Mouse (Mus musculus): ENCODE measurements around the gene Apbb2.

The Apbb2 gene

GRCm38 (mm10) chr5:66518411-66519006, 100.1 kb downstream of the Apbb2 start:
- no peak for DNase-seq (ENCODE audit: low spot score in 2 of 2)

- no peak for DNase-seq (ENCODE audit: low spot score in 2 of 2)
Measured at GRCm38 (mm10) chr5:66517503-66517902, 101.1 kb downstream of the Apbb2 start.

GRCm38 (mm10) chr5:66516311-66516710, 102.3 kb downstream of the Apbb2 start:
- no peak for DNase-seq (ENCODE audit: low spot score in 2 of 2)

GRCm38 (mm10) chr5:66515271-66515670, 103.3 kb downstream of the Apbb2 start:
- DNase-seq (ENCODE audit: low spot score in 2 of 2): no peak

- DNase-seq (ENCODE audit: low spot score in 2 of 2): no peak
Measured at GRCm38 (mm10) chr5:66514659-66515058, 103.9 kb downstream of the Apbb2 start.

GRCm38 (mm10) chr5:66513412-66513811, 105.2 kb downstream of the Apbb2 start:
- no peak for DNase-seq (ENCODE audit: low spot score in 2 of 2)

GRCm38 (mm10) chr5:66512519-66512918, 106.1 kb downstream of the Apbb2 start:
- DNase-seq (ENCODE audit: low spot score in 2 of 2): no peak

- DNase-seq (ENCODE audit: low spot score in 2 of 2): no peak
Measured at GRCm38 (mm10) chr5:66510716-66511115, 107.9 kb downstream of the Apbb2 start.

- no peak for DNase-seq (ENCODE audit: low spot score in 2 of 2)
Measured at GRCm38 (mm10) chr5:66509151-66509550, 109.4 kb downstream of the Apbb2 start.

- DNase-seq (ENCODE audit: low spot score in 2 of 2): no peak
Measured at GRCm38 (mm10) chr5:66505578-66505977, 113.0 kb downstream of the Apbb2 start.

GRCm38 (mm10) chr5:66505071-66505470, 113.5 kb downstream of the Apbb2 start:
- DNase-seq (ENCODE audit: low spot score in 2 of 2): no peak

GRCm38 (mm10) chr5:66504434-66504747, 114.2 kb downstream of the Apbb2 start:
- DNase-seq (ENCODE audit: low spot score in 2 of 2): no peak

GRCm38 (mm10) chr5:66503557-66504433, 114.8 kb downstream of the Apbb2 start:
- no peak for DNase-seq (ENCODE audit: low spot score in 2 of 2)

GRCm38 (mm10) chr5:66503033-66503432, 115.6 kb downstream of the Apbb2 start:
- no peak for DNase-seq (ENCODE audit: low spot score in 2 of 2)

- DNase-seq (ENCODE audit: low spot score in 2 of 2): no peak
Measured at GRCm38 (mm10) chr5:66499621-66500020, 119.0 kb downstream of the Apbb2 start.

- no peak for DNase-seq (ENCODE audit: low spot score in 2 of 2)
Measured at GRCm38 (mm10) chr5:66498140-66498539, 120.4 kb downstream of the Apbb2 start.

GRCm38 (mm10) chr5:66497479-66498087, 121.0 kb downstream of the Apbb2 start:
- no peak for DNase-seq (ENCODE audit: low spot score in 2 of 2)

- no peak for DNase-seq (ENCODE audit: low spot score in 2 of 2)
Measured at GRCm38 (mm10) chr5:66496881-66497360, 121.7 kb downstream of the Apbb2 start.

GRCm38 (mm10) chr5:66494651-66495050, 123.9 kb downstream of the Apbb2 start:
- DNase-seq (ENCODE audit: low spot score in 2 of 2): no peak

GRCm38 (mm10) chr5:66492563-66492960, 126.0 kb downstream of the Apbb2 start:
- DNase-seq (ENCODE audit: low spot score in 2 of 2): no peak

GRCm38 (mm10) chr5:66491907-66492562, 126.5 kb downstream of the Apbb2 start:
- no peak for DNase-seq (ENCODE audit: low spot score in 2 of 2)

- DNase-seq (ENCODE audit: low spot score in 2 of 2): no peak
Measured at GRCm38 (mm10) chr5:66486028-66486427, 132.6 kb downstream of the Apbb2 start.
